Mouse (Mus musculus): ENCODE results near the gene Nle1. TPM values are rescaled to one million over a fixed set of nuclear protein-coding genes. Genes with fewer than 3 reads are reported as not detected.
"Not testable (repeated sequence)": the region's sequence is repeated elsewhere in the genome, so short reads cannot be mapped to it uniquely, and the experiment has no call there.

The Nle1 gene
- polyA plus RNA-seq, 1 experiment from 2014 or later = 9.2 TPM

- Histone ChIP-seq H3K4me1 (ENCODE audit: insufficient read depth) (peaks cover 9% of the 10 kb centered on the region; the same call in 1 of the 2 replicates), H3K4me2 (ENCODE audit: low read depth, low read length) (peak within 1 kb of the TSS; percentile 57), H3K27ac (ENCODE audit: low read depth) (peak within 1 kb of the TSS; percentile 72), H3K27me3 (ENCODE audit: insufficient read depth, low read length) (peaks cover 35% of the 10 kb centered on the region), H3K4me3 (ENCODE audit: low read depth, low read length) (peak within 1 kb of the TSS; percentile 44), H3K9ac (replicated peaks) (peak within 1 kb of the TSS; percentile 33), H3K9me3 (ENCODE audit: low read length) (no peaks in the 10 kb centered on the region), H3K36me3 (replicated peaks; ENCODE audit: insufficient read depth, low read length) (no peaks in the 10 kb centered on the region)
- no peak for ATAC-seq
- 20% methylated on average over 10 of the region's 10 CpGs for WGBS (ENCODE audit: insufficient replicate concordance)
- DNase-seq = no peak
- TF ChIP-seq EP300 (IDR thresholded peaks at IDR 0.05; ENCODE audit: low read depth) (no peak), CTCF (IDR thresholded peaks at IDR 0.05; ENCODE audit: low read depth) (no peak)
Observed at GRCm38 (mm10) chr11:82950736-82951481, 42.7 kb upstream of the Nle1 start, which contains the start of gene Slfn5. Slfn5 (plus strand) TSS chr11:82951349.

GRCm38 (mm10) chr11:82949036-82949435 lies 40.8 kb upstream of the Nle1 start:
- DNase-seq = no peak

GRCm38 (mm10) chr11:82947457-82947856 lies 39.2 kb upstream of the Nle1 start:
- Histone ChIP-seq H3K4me2 (ENCODE audit: low read depth, low read length) (no peak overlapping the region), H3K27me3 (ENCODE audit: insufficient read depth, low read length) (peaks cover 23% of the 10 kb centered on the region), H3K36me3 (replicated peaks; ENCODE audit: insufficient read depth, low read length) (no peaks in the 10 kb centered on the region), H3K9me3 (ENCODE audit: low read length) (no peaks in the 10 kb centered on the region), H3K9ac (replicated peaks) (no peak overlapping the region), H3K27ac (ENCODE audit: low read depth) (no peak overlapping the region), H3K4me3 (ENCODE audit: low read depth, low read length) (no peak overlapping the region), H3K4me1 (ENCODE audit: insufficient read depth) (peaks cover 5% of the 10 kb centered on the region; the same call in 1 of the 2 replicates)
- WGBS (ENCODE audit: insufficient replicate concordance) = 51% methylated on average over 4 of the region's 4 CpGs
- no peak for ATAC-seq
- no peak for DNase-seq
- TF ChIP-seq CTCF (IDR thresholded peaks at IDR 0.05; ENCODE audit: low read depth) (no peak), EP300 (IDR thresholded peaks at IDR 0.05; ENCODE audit: low read depth) (no peak)

More at GRCm38 (mm10) chr11:82949036-82949435, 40.8 kb upstream of the Nle1 start:
- H3K27me3 ChIP-seq (ENCODE audit: insufficient read depth, low read length) = peaks cover 27% of the 10 kb centered on the region
- TF ChIP-seq CTCF (IDR thresholded peaks at IDR 0.05; ENCODE audit: low read depth) = no peak
- no peak for TF ChIP-seq EP300 (IDR thresholded peaks at IDR 0.05; ENCODE audit: low read depth)
- H3K4me1 ChIP-seq (ENCODE audit: insufficient read depth) = peaks cover 5% of the 10 kb centered on the region; the same call in 1 of the 2 replicates
- H3K27ac ChIP-seq (ENCODE audit: low read depth) = no peak overlapping the region
- WGBS (ENCODE audit: insufficient replicate concordance) = 61% methylated on average over 9 of the region's 9 CpGs
- H3K36me3 ChIP-seq (replicated peaks; ENCODE audit: insufficient read depth, low read length) = no peaks in the 10 kb centered on the region
- H3K4me2 ChIP-seq (ENCODE audit: low read depth, low read length) = no peak overlapping the region
- no peak overlapping the region for H3K4me3 ChIP-seq (ENCODE audit: low read depth, low read length)
- ATAC-seq = no peak
- no peaks in the 10 kb centered on the region for H3K9me3 ChIP-seq (ENCODE audit: low read length)
- H3K9ac ChIP-seq (replicated peaks) = no peak overlapping the region

GRCm38 (mm10) chr11:82945636-82946035 lies 37.4 kb upstream of the Nle1 start:
- ATAC-seq (no peak), DNase-seq (no peak)
- H3K9ac ChIP-seq (replicated peaks) = no peak overlapping the region
- 50% methylated on average over 2 of the region's 2 CpGs for WGBS (ENCODE audit: insufficient replicate concordance)
- H3K4me3 ChIP-seq (ENCODE audit: low read depth, low read length) = no peak overlapping the region
- no peaks in the 10 kb centered on the region for H3K9me3 ChIP-seq (ENCODE audit: low read length)
- TF ChIP-seq CTCF (IDR thresholded peaks at IDR 0.05; ENCODE audit: low read depth) (no peak), EP300 (IDR thresholded peaks at IDR 0.05; ENCODE audit: low read depth) (no peak)
- H3K27ac ChIP-seq (ENCODE audit: low read depth) = no peak overlapping the region
- peaks cover 6% of the 10 kb centered on the region for H3K27me3 ChIP-seq (ENCODE audit: insufficient read depth, low read length)
- no peaks in the 10 kb centered on the region for H3K36me3 ChIP-seq (replicated peaks; ENCODE audit: insufficient read depth, low read length)
- no peak overlapping the region for H3K4me2 ChIP-seq (ENCODE audit: low read depth, low read length)
- no peaks in the 10 kb centered on the region for H3K4me1 ChIP-seq (ENCODE audit: insufficient read depth)

GRCm38 (mm10) chr11:82943336-82943735 lies 35.1 kb upstream of the Nle1 start:
- Histone ChIP-seq H3K4me3 (ENCODE audit: low read depth, low read length) (no peak overlapping the region), H3K9me3 (ENCODE audit: low read length) (no peaks in the 10 kb centered on the region), H3K9ac (replicated peaks) (no peak overlapping the region), H3K36me3 (replicated peaks; ENCODE audit: insufficient read depth, low read length) (no peaks in the 10 kb centered on the region), H3K4me2 (ENCODE audit: low read depth, low read length) (no peak overlapping the region), H3K27ac (ENCODE audit: low read depth) (no peak overlapping the region), H3K27me3 (ENCODE audit: insufficient read depth, low read length) (peaks cover 3% of the 10 kb centered on the region), H3K4me1 (ENCODE audit: insufficient read depth) (no peaks in the 10 kb centered on the region)
- ATAC-seq (no peak), DNase-seq (no peak)
- 59% methylated on average over 6 of the region's 6 CpGs for WGBS (ENCODE audit: insufficient replicate concordance)
- TF ChIP-seq EP300 (IDR thresholded peaks at IDR 0.05; ENCODE audit: low read depth) (no peak), CTCF (IDR thresholded peaks at IDR 0.05; ENCODE audit: low read depth) (no peak)

GRCm38 (mm10) chr11:82933186-82933585 lies 25.0 kb upstream of the Nle1 start:
- peaks cover 75% of the 10 kb centered on the region for H3K27me3 ChIP-seq (ENCODE audit: insufficient read depth, low read length)
- no peaks in the 10 kb centered on the region for H3K9me3 ChIP-seq (ENCODE audit: low read length)
- 3% methylated on average over 29 of the region's 29 CpGs for WGBS (ENCODE audit: insufficient replicate concordance)
- H3K4me1 ChIP-seq (ENCODE audit: insufficient read depth) = peaks cover 2% of the 10 kb centered on the region; the same call in 1 of the 2 replicates
- TF ChIP-seq CTCF (IDR thresholded peaks at IDR 0.05; ENCODE audit: low read depth) (no peak), EP300 (IDR thresholded peaks at IDR 0.05; ENCODE audit: low read depth) (no peak)
- peak overlapping the region; percentile 70 for H3K4me2 ChIP-seq (ENCODE audit: low read depth, low read length)
- H3K36me3 ChIP-seq (replicated peaks; ENCODE audit: insufficient read depth, low read length) = no peaks in the 10 kb centered on the region
- H3K27ac ChIP-seq (ENCODE audit: low read depth) = no peak overlapping the region
- 0 out of 2 replicates have a peak overlapping the region, but pooled peaks have one; percentile 16 for H3K9ac ChIP-seq (replicated peaks)
- no peak for ATAC-seq
- H3K4me3 ChIP-seq (ENCODE audit: low read depth, low read length) = peak overlapping the region; percentile 49
- no peak for DNase-seq

GRCm38 (mm10) chr11:82931671-82932450 lies 23.6 kb upstream of the Nle1 start:
- H3K4me3 ChIP-seq (ENCODE audit: low read depth, low read length) = peak overlapping the region; percentile 49
- not testable (repeated sequence) for H3K4me1 ChIP-seq (ENCODE audit: insufficient read depth); H3K36me3 ChIP-seq (replicated peaks; ENCODE audit: insufficient read depth, low read length); H3K9me3 ChIP-seq (ENCODE audit: low read length); DNase-seq; ATAC-seq
- WGBS (ENCODE audit: insufficient replicate concordance) = 2% methylated on average over 79 of the region's 119 CpGs
- H3K4me2 ChIP-seq (ENCODE audit: low read depth, low read length) = peak overlapping the region; percentile 70
- H3K27me3 ChIP-seq (ENCODE audit: insufficient read depth, low read length) = peaks cover 68% of the 10 kb centered on the region
- peak overlapping the region; percentile 46; the same call in 1 of the 2 replicates for H3K9ac ChIP-seq (replicated peaks)
- H3K27ac ChIP-seq (ENCODE audit: low read depth) = peak overlapping the region; percentile 55

- H3K9me3 ChIP-seq (ENCODE audit: low read length); H3K4me1 ChIP-seq (ENCODE audit: insufficient read depth); H3K36me3 ChIP-seq (replicated peaks; ENCODE audit: insufficient read depth, low read length); ATAC-seq; DNase-seq: not testable (repeated sequence)
- Histone ChIP-seq H3K9ac (replicated peaks) (peak overlapping the region; percentile 46; the same call in 1 of the 2 replicates), H3K27ac (ENCODE audit: low read depth) (peak overlapping the region; percentile 55), H3K4me2 (ENCODE audit: low read depth, low read length) (peak overlapping the region; percentile 70), H3K4me3 (ENCODE audit: low read depth, low read length) (peak overlapping the region; percentile 49), H3K27me3 (ENCODE audit: insufficient read depth, low read length) (peaks cover 63% of the 10 kb centered on the region)
- WGBS (ENCODE audit: insufficient replicate concordance) = 4% methylated on average over 44 of the region's 63 CpGs
Observed at GRCm38 (mm10) chr11:82931161-82931560, 22.9 kb upstream of the Nle1 start.
